Mouse (Mus musculus) kidney, embryonic 16.5 days (tissue): Measurements from ENCODE around the gene 9530077C05Rik. TPM values are rescaled to one million over a fixed set of nuclear protein-coding genes. Genes with fewer than 3 reads are reported as not detected.

Source experiments
- ATAC-seq: fragments of 200-750 bp; cut with Nextera tagmentation; 2 replicates; pipeline ENCODE4 v1.8.0; 2017; ENCODE audit warnings: moderate TSS enrichment; ENCODE audit not compliant: low FRiP score, low TSS enrichment
- H3K27ac ChIP-seq: fragments of 300-500 bp; sonication (generic); 2 replicates; pipeline ENCODE4 v1.5.1; 2014; ENCODE audit warnings: low read length
- H3K27me3 ChIP-seq: fragments of 300-500 bp; sonication (generic); 2 replicates; pipeline ENCODE4 v1.6.1; 2014; ENCODE audit warnings: low read length, control low read depth, mixed read lengths; ENCODE audit not compliant: insufficient read depth
- H3K36me3 ChIP-seq: fragments of 300-500 bp; sonication (generic); 2 replicates; pipeline ENCODE4 v1.6.1; 2014; ENCODE audit warnings: low read length, control low read depth, mixed read lengths; ENCODE audit not compliant: insufficient read depth
- H3K4me1 ChIP-seq: fragments of 300-500 bp; sonication (generic); 2 replicates; pipeline ENCODE4 v1.6.1; 2014; ENCODE audit warnings: low read length, control low read depth, mixed read lengths; ENCODE audit not compliant: insufficient read depth
- H3K4me2 ChIP-seq: fragments of 300-500 bp; sonication (generic); replicated peaks from 2 replicates; pipeline ENCODE4 v1.6.1; 2014; ENCODE audit warnings: low read depth, low read length
- H3K4me3 ChIP-seq: fragments of 300-500 bp; sonication (generic); 2 replicates; pipeline ENCODE4 v1.5.1; 2014; ENCODE audit warnings: mild to moderate bottlenecking, low read length
- H3K9ac ChIP-seq: fragments of 300-500 bp; sonication (generic); replicated peaks from 2 replicates; pipeline ENCODE4 v1.6.1; 2014; ENCODE audit warnings: low read length
- H3K9me3 ChIP-seq: fragments of 300-500 bp; sonication (generic); 2 replicates; pipeline ENCODE4 v1.6.1; 2016; ENCODE audit warnings: low read length, control low read depth
- WGBS: fragments of 180-500 bp; shearing (Covaris S2); extraction: QIAGEN DNeasy Blood & Tissue Kit; methylation state at CpG from one replicate; pipeline ENCODE4 v1.1.7; 2014; 5-methylcytosine and 5-hydroxymethylcytosine counted together
- polyA plus RNA-seq: library from polyadenylated mRNA; unstranded; fragments of >200 nt; fragmentation: Nextera tagmentation; extraction: Ambion mirVana; gene quantifications from 2 replicates; pipeline ENCODE4 v1.2.1, GENCODE M21; 2015

Gene 9530077C05Rik
- polyA plus RNA-seq, result 4.3 and 4.8 TPM in 2 replicates

DNA sequence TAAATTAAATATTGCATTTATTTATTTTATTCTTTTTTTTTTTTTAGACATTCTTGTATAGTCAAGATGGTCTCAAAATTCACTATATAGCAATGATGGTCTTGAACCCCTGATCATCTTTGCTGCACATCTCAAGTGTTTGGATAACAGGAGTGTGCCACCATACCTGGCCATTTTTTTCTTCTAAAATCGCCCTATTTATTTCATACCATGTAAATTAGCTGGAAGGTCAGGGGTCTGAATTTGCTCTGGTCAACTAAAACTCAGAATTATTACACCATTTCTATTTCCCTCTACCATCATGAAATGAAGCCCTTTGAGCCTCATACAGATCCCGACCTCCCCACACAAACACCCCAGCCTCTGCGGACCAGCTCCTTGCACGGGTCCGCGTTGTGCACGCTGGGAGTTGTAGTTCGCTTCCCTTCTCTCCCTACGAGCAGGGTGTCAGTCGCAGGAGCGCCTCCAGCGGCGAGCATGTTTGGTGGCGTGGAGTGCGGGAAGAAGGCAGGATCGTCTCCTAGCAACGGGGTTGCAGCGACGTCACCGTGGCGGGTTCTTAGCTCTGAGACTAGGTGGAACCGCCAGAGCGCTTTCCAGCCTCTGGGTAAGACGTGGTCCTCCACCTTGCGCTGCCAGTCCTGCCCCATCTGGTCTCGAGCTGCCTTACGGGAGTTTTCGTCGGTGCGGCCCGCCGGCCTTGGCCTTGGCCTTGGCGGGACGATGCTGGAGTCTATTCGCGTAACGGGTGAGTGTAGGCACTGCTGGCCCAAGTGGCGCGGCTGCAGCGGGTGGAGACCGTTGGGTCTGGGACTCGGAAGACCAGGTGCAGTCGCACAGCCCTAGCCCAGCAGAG, at the start of gene 9530077C05Rik:
Gene 9530077C05Rik, plus strand, starts transcription at position 512 of the 856 bp plus-strand sequence.
- no peaks in the 10 kb centered on the region; the same call in 1 of the 2 replicates for H3K4me1 ChIP-seq
- no peaks in the 10 kb centered on the region for H3K36me3 ChIP-seq
- H3K4me2 ChIP-seq, result peak within 1 kb of the TSS; percentile 76
- no peak within 1 kb of the TSS for H3K27ac ChIP-seq
- H3K9me3 ChIP-seq, result no peaks in the 10 kb centered on the region
- H3K9ac ChIP-seq, result peak within 1 kb of the TSS; percentile 60
- under 1% methylated on average over 43 of the region's 43 CpGs for WGBS
- peak within 1 kb of the TSS; percentile 51 for H3K4me3 ChIP-seq
- peak; percentile 98 for ATAC-seq
- H3K27me3 ChIP-seq, result no peaks in the 10 kb centered on the region

DNA sequence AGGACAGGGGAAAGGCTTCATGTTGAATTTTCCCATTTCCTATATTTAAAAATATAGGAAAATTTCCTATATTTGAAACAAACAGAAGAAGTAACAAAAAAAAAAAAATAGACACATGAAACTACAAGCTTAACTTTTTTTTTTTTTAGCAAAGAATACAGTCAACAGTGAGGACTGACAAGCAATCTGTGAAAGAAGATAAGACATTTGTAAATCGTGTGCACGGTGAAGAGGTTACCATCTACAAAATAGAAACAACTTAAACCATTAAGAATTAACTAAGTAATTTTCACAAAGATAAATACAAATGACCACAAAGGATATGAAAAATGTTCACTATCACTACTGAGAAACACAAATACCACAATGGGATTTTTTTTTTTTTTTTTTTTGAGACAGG, 45.1 kb upstream of the 9530077C05Rik start:
- WGBS, result 99% methylated on average over 2 of the region's 2 CpGs
- H3K4me1 ChIP-seq, result no peaks in the 10 kb centered on the region
- H3K27me3 ChIP-seq, result no peaks in the 10 kb centered on the region
- H3K9me3 ChIP-seq, result no peaks in the 10 kb centered on the region
- H3K9ac ChIP-seq, result no peak overlapping the region
- ATAC-seq, result no peak
- H3K27ac ChIP-seq, result no peak overlapping the region
- no peak overlapping the region for H3K4me2 ChIP-seq
- H3K4me3 ChIP-seq, result no peak overlapping the region
- H3K36me3 ChIP-seq, result peaks cover 61% of the 10 kb centered on the region

DNA sequence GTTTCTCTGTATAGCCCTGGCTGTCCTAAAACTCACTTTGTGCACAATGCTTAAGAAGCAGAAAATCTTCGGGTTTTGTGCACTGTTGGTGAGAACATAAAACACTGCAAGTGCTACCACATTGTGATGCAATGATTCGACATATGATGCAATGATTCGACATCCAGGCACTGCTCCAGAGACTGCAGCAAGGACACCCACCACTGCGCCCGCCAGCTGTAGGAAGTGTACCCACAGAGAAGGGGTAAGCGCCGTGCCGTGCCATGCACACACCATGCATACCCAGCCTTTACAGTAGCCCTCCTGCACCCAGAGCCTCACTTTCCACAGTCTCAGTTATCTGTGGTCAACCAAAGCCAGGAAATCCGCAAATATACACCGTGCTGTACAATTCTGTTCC, 44.7 kb upstream of the 9530077C05Rik start:
- Histone ChIP-seq H3K4me3 (no peak overlapping the region), H3K27ac (no peak overlapping the region), H3K4me2 (no peak overlapping the region), H3K36me3 (peaks cover 62% of the 10 kb centered on the region), H3K27me3 (no peaks in the 10 kb centered on the region), H3K9me3 (no peaks in the 10 kb centered on the region), H3K9ac (no peak overlapping the region), H3K4me1 (no peaks in the 10 kb centered on the region)
- WGBS, result 96% methylated on average over 10 of the region's 10 CpGs
- no peak for ATAC-seq

DNA sequence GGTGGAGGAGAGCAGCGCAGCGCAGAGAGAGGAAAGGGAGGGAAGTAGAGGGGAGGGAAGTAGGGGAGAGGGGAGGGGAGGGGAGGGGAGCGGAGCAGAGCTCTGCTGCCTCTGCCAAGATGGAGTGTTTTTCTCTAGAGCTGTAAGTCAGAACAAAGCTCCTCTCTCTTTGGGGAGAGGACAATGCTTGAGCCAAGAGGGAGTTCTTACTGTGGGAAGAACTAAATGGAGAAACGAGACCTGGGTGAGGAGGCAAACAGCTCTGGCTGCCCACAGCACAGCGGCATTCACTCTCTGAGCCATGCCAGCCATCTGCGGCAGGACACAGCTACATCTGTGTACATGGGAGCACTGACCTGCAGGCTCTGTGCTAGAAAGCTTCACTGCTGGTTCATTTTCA, 43.3 kb upstream of the 9530077C05Rik start:
- H3K27me3 ChIP-seq, result no peaks in the 10 kb centered on the region
- H3K4me2 ChIP-seq, result no peak overlapping the region
- no peak overlapping the region for H3K27ac ChIP-seq
- H3K4me3 ChIP-seq, result no peak overlapping the region
- H3K36me3 ChIP-seq, result peaks cover 63% of the 10 kb centered on the region
- whole genome bisulfite sequencing, result 88% methylated on average over 6 of the region's 6 CpGs
- no peaks in the 10 kb centered on the region for H3K4me1 ChIP-seq
- H3K9me3 ChIP-seq, result no peaks in the 10 kb centered on the region
- no peak overlapping the region for H3K9ac ChIP-seq
- no peak for ATAC-seq

DNA sequence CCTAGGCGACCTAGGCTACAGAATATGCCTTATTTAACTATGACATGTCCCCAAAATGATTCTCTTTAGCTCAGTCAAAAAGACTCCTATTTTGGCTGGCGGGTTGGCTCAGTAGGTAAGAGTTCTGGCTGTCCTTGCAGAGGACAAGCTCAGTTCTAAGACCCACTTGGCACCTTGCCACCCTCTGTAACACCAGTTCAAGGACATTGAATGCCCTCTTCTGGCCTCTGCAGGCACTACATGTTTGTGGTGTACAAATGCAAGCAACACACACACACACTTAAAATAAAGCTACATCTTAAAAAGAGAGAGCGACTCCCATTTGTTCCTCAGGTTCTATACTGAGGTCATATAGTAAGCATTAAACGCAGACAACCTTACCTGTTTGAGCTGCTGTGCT, 38.6 kb upstream of the 9530077C05Rik start:
- Histone ChIP-seq H3K9ac (no peak overlapping the region), H3K27me3 (no peaks in the 10 kb centered on the region), H3K36me3 (peaks cover 67% of the 10 kb centered on the region), H3K4me1 (no peaks in the 10 kb centered on the region), H3K9me3 (no peaks in the 10 kb centered on the region), H3K4me2 (no peak overlapping the region), H3K27ac (no peak overlapping the region), H3K4me3 (no peak overlapping the region)
- no peak for ATAC-seq
- WGBS, result 95% methylated on average over 4 of the region's 4 CpGs

DNA sequence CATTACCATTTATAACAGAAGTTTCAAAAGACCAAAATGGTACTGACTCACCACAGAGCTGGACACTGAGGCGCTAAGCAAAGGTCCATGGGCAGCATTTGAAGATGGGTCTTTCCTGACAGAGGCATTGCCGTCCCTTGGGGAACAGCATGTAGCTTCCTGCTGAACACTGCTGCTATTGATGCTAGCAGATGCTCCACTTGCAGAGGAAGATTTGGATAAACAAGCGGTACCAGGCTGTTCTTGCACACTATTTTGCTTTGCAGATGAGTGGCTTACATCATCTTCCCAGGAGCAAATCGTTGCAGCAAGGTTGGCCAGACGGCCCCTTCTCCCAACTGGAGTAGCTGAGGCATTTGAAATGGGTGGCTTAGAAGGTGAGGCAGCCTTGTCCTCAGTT, 35.2 kb upstream of the 9530077C05Rik start:
- Histone ChIP-seq H3K36me3 (peaks cover 78% of the 10 kb centered on the region), H3K4me3 (no peak overlapping the region), H3K27ac (no peak overlapping the region), H3K9ac (no peak overlapping the region), H3K4me2 (no peak overlapping the region), H3K4me1 (no peaks in the 10 kb centered on the region), H3K9me3 (no peaks in the 10 kb centered on the region), H3K27me3 (no peaks in the 10 kb centered on the region)
- ATAC-seq, result no peak
- WGBS, result 93% methylated on average over 5 of the region's 5 CpGs

DNA sequence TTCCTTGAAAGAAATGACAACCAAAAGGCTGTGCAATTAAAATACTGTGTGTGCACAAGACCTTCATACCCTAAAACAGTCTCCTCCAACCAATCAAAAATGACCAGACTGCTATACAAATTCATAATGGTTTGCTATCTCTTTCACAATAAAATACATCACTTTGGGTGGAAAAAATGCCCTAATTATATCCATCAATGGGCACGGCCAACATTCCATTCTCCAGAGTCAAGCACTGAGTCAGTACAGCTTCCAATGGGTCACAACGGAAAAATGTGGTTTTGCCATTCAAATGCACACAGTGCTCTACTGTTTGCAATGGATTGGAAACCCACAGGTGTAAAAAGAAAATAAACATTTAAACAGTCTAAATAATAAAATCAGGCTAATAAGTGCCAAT, 25.4 kb upstream of the 9530077C05Rik start:
- H3K4me2 ChIP-seq, result no peak overlapping the region
- H3K27ac ChIP-seq, result no peak overlapping the region
- H3K9me3 ChIP-seq, result no peaks in the 10 kb centered on the region
- 66% methylated on average over 2 of the region's 2 CpGs for WGBS
- ATAC-seq, result no peak
- peaks cover 10% of the 10 kb centered on the region for H3K36me3 ChIP-seq
- H3K4me3 ChIP-seq, result no peak overlapping the region
- no peak overlapping the region for H3K9ac ChIP-seq
- no peaks in the 10 kb centered on the region for H3K27me3 ChIP-seq
- H3K4me1 ChIP-seq, result peaks cover 18% of the 10 kb centered on the region; the same call in 1 of the 2 replicates

DNA sequence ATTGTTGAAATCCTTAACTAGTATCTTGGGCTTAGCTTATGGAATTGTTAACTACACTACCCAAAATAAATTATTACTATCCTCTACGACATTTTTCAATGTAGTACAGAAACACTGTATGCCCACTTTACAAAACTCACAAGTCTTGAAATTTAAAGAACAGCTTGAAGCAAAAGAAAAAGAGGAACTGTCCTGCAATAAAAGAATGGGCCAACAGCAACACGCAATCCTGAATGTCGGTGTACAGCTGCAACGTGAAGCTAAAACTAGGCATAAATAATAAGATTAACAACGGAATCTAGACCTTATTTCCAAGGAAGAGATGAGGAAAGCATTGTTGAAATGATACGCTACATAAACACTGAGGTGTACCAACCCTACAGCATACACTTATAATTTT, 23.4 kb upstream of the 9530077C05Rik start:
- ATAC-seq, result no peak
- Histone ChIP-seq H3K27ac (peak overlapping the region; percentile 96), H3K4me3 (peak overlapping the region; percentile 96), H3K9me3 (no peaks in the 10 kb centered on the region), H3K4me2 (peak overlapping the region; percentile 92), H3K27me3 (no peaks in the 10 kb centered on the region), H3K36me3 (no peaks in the 10 kb centered on the region), H3K9ac (peak overlapping the region; percentile 87), H3K4me1 (peaks cover 18% of the 10 kb centered on the region; the same call in 1 of the 2 replicates)
- WGBS, result 17% methylated on average over 6 of the region's 6 CpGs

DNA sequence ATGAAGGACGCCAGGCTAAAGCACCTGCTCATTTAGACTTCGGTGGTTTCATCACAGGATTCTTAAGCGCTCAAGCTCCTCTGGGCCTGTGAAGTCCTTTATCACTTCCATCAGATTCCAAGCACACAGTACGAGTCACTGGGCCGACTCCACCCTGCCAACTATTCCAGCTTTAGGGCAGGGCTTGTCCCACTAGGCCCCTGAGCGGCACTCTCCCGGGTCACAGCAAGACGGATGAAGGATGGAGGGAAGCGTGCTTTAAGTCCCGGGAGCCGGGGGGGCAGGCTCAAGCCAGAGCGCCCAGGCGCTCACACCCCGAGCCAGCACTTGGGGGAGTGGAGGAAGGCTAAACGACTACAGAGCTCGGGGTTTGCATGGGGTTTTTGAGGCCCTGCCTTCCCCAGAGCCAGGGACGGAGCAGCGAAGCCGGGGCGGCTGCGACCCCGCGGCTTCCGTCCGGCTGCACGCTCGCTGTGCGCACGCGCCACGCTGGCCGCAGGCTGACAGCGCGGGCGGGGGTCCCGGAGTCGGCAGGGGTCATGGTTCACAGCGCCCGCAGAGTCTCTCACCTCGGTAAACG, 22.8 kb upstream of the 9530077C05Rik start:
- peak overlapping the region; percentile 96 for H3K4me3 ChIP-seq
- peak overlapping the region; percentile 96 for H3K27ac ChIP-seq
- H3K9ac ChIP-seq, result peak overlapping the region; percentile 87
- H3K4me1 ChIP-seq, result peaks cover 18% of the 10 kb centered on the region; the same call in 1 of the 2 replicates
- WGBS, result under 1% methylated on average over 41 of the region's 41 CpGs
- no peaks in the 10 kb centered on the region for H3K9me3 ChIP-seq
- no peaks in the 10 kb centered on the region for H3K27me3 ChIP-seq
- ATAC-seq, result peak; percentile 76
- peak overlapping the region; percentile 92 for H3K4me2 ChIP-seq
- no peaks in the 10 kb centered on the region for H3K36me3 ChIP-seq

DNA sequence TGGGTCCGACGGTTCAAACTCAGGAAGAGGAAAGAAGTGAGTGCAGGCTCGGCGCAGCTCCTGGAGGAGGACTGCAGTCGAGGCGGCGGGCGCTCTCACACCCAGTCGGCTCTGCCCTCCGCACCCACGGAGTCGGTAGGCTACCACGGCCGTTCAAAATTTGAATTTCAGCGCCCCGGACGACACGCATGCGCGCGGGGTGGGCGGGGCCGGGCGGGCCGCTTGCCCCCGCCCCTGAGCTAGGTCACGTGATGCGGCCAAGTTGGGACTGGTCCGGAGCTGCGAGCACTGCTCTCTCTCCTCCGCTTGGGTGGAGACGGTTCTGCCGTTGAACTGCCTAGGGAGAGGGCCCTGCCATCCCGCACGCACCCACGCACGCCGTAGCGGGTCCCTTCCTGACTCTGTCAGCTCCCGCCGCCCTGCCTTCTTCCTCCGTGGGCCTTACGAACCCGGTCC, 22.3 kb upstream of the 9530077C05Rik start, which contains the start of gene Anln:
Gene Anln, minus strand, starts transcription at position 168 of the 456 bp plus-strand sequence.
- Histone ChIP-seq H3K27me3 (no peaks in the 10 kb centered on the region), H3K36me3 (no peaks in the 10 kb centered on the region), H3K9me3 (no peaks in the 10 kb centered on the region), H3K4me2 (peak within 1 kb of the TSS; percentile 92), H3K4me1 (peaks cover 18% of the 10 kb centered on the region; the same call in 1 of the 2 replicates), H3K9ac (peak within 1 kb of the TSS; percentile 96), H3K27ac (peak within 1 kb of the TSS; percentile 96), H3K4me3 (peak within 1 kb of the TSS; percentile 96)
- peak; percentile 98 for ATAC-seq
- 0% methylated on average over 42 of the region's 44 CpGs for WGBS
